Mouse (Mus musculus): Measurements from ENCODE around the gene Zmynd10.

DNA sequence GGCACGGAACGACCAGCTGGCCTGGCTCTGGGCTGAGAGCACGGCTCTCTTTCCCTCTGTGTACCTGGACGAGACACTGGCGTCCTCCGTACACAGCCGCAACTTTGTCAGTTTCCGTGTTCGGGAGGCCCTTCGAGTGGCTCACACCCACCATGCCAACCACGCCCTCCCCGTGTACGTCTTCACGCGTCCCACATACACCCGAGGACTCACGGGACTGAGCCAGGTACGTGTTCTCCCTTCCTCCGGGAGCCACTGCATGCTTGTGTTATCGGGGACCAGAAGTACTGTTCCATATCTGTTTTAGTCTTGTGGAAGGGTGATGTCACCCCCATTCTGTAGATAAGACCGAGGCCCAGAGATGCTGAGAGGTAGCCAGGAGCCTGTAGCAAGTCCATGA is 23.7 kb downstream of the Zmynd10 start:
- TF ChIP-seq POLR2A (IDR thresholded peaks at IDR 0.05; ENCODE audit: low read depth, low read length), result no peak
- no peak for TF ChIP-seq CTCF (IDR thresholded peaks at IDR 0.05; ENCODE audit: extremely low read depth, insufficient read depth, insufficient read length, insufficient replicate concordance)
